Mouse (Mus musculus) liver, embryonic 16.5 days (tissue): ENCODE results near the gene Iqsec1. TPM values are rescaled to one million over a fixed set of nuclear protein-coding genes. Genes with fewer than 3 reads are reported as not detected.

Source experiments
- ATAC-seq: fragments of 200-750 bp; cut with Nextera tagmentation; 2 replicates; pipeline ENCODE4 v1.8.0; 2017; ENCODE audit warnings: low read depth, mild to moderate bottlenecking, moderate number of reproducible peaks, moderate library complexity
- H3K27ac ChIP-seq: fragments of 300-500 bp; sonication (generic); 2 replicates; pipeline ENCODE4 v1.5.1; 2014; ENCODE audit warnings: mild to moderate bottlenecking, low read length
- H3K27me3 ChIP-seq: fragments of 300-500 bp; sonication (generic); 2 replicates; pipeline ENCODE4 v1.6.1; 2014; ENCODE audit warnings: low read depth, low read length, mixed read lengths; ENCODE audit not compliant: control insufficient read depth, insufficient read depth
- H3K36me3 ChIP-seq: fragments of 300-500 bp; sonication (generic); 2 replicates; pipeline ENCODE4 v1.6.1; 2014; ENCODE audit warnings: mild to moderate bottlenecking; ENCODE audit not compliant: control insufficient read depth, insufficient read depth
- H3K4me1 ChIP-seq: fragments of 300-500 bp; sonication (generic); 2 replicates; pipeline ENCODE4 v1.6.1; 2014; ENCODE audit warnings: low read depth, low read length, mixed read lengths; ENCODE audit not compliant: control insufficient read depth
- H3K4me2 ChIP-seq: fragments of 300-500 bp; sonication (generic); 2 replicates; pipeline ENCODE4 v1.6.1; 2014; ENCODE audit warnings: low read depth, low read length, mixed read lengths
- H3K4me3 ChIP-seq: fragments of 300-500 bp; sonication (generic); 2 replicates; pipeline ENCODE4 v1.5.1; 2014; ENCODE audit warnings: low read depth, mild to moderate bottlenecking, low read length
- H3K9ac ChIP-seq: fragments of 300-500 bp; sonication (generic); 2 replicates; pipeline ENCODE4 v1.6.1; 2014; ENCODE audit warnings: low read depth, low read length
- H3K9me3 ChIP-seq: fragments of 300-500 bp; sonication (generic); replicated peaks from 2 replicates; pipeline ENCODE4 v1.6.1; 2016; ENCODE audit warnings: low read length; ENCODE audit not compliant: control insufficient read depth
- WGBS: fragments of 180-500 bp; shearing (Covaris S2); extraction: QIAGEN DNeasy Blood & Tissue Kit; methylation state at CpG from one replicate; pipeline ENCODE4 v1.1.7; 2014; ENCODE audit not compliant: insufficient replicate concordance; 5-methylcytosine and 5-hydroxymethylcytosine counted together
- polyA plus RNA-seq: library from polyadenylated mRNA; unstranded; fragments of >200 nt; fragmentation: Nextera tagmentation; extraction: Ambion mirVana; gene quantifications from 2 replicates; pipeline ENCODE4 v1.2.1, GENCODE M21; 2015

Gene Iqsec1
- polyA plus RNA-seq, 1 experiment from 2014 or later, result 3.6 TPM

DNA sequence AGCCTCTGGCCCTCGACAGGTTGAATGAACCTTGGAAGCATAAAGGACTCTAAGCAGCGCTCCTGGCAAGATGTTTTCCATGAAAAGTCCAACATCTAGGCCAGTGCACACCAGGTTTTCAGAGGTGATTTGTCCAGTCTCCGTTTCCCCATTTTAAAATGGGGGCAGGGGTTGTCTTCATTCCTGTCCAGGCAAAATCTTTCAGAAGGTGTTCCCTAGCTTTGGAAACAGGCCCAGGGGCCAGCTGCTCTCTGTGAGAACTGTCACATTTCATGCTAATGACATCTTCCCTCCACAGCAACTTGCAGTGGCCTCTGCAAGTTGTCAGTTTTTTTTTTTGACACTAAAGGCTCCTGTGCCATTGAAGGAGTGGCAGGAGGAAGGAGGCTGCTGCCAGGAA lies 180.4 kb downstream of the Iqsec1 start:
- Histone ChIP-seq H3K4me3 (no peak overlapping the region), H3K36me3 (no peaks in the 10 kb centered on the region), H3K9ac (no peak overlapping the region), H3K27ac (no peak overlapping the region), H3K27me3 (peaks cover 12% of the 10 kb centered on the region), H3K9me3 (no peaks in the 10 kb centered on the region), H3K4me1 (no peaks in the 10 kb centered on the region), H3K4me2 (no peak overlapping the region)
- WGBS, result 51% methylated on average over 3 of the region's 3 CpGs
- no peak for ATAC-seq

DNA sequence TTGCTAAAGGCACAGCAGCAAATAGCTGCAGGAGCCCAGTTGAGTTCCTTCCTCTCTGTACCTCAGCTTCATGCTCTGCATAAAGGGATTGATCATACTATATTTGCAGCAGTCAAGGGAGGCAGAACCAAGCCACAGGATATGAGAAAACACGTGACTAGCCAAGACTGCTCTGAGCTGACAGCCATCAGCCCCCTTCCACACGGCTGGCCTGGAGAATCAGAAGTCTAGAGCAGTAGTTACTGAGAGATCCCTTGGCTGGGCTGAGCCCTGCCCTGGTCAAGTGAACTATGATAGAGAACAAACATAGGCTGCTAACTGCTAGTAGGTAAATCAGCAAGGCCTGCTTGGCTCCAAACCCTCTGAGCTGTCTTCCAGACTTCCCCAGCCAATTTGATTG lies 180.9 kb downstream of the Iqsec1 start:
- Histone ChIP-seq H3K9me3 (no peaks in the 10 kb centered on the region), H3K9ac (no peak overlapping the region), H3K27ac (no peak overlapping the region), H3K4me1 (no peaks in the 10 kb centered on the region), H3K4me2 (no peak overlapping the region), H3K4me3 (no peak overlapping the region), H3K36me3 (no peaks in the 10 kb centered on the region), H3K27me3 (peaks cover 12% of the 10 kb centered on the region)
- WGBS, result 27% methylated on average over 2 of the region's 2 CpGs
- no peak for ATAC-seq

DNA sequence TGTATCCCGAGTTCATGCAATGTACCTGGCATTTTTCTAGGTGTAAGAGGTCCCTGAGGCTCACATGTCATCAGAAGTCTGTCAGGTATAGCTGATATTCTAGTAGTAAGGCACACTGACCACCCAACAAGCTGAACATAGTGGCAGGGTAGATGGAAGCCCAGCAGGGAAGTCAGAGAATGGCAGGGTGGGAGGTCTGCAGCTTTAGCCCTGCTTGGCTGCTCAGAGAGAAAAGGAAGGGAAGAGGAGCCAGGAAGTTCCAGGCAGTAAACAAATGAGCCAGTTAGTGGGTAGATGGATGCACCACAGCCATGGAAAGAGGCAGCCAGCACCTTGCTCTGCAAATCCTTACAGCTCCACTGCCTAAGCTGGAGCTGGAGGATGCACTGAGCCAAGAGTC lies 181.7 kb downstream of the Iqsec1 start:
- Histone ChIP-seq H3K4me2 (no peak overlapping the region), H3K9ac (no peak overlapping the region), H3K4me1 (no peaks in the 10 kb centered on the region), H3K9me3 (no peaks in the 10 kb centered on the region), H3K27me3 (peaks cover 12% of the 10 kb centered on the region), H3K27ac (no peak overlapping the region), H3K4me3 (no peak overlapping the region), H3K36me3 (no peaks in the 10 kb centered on the region)
- no peak for ATAC-seq
- 61% methylated on average over 1 of the region's 1 CpGs for WGBS

GRCm38 (mm10) chr6:90805101-90805500 lies 183.4 kb downstream of the Iqsec1 start:
- ATAC-seq, result no peak
- Histone ChIP-seq H3K36me3 (no peaks in the 10 kb centered on the region), H3K9ac (no peak overlapping the region), H3K4me2 (no peak overlapping the region), H3K4me3 (no peak overlapping the region), H3K4me1 (no peaks in the 10 kb centered on the region), H3K27ac (no peak overlapping the region), H3K9me3 (no peaks in the 10 kb centered on the region), H3K27me3 (peaks cover 5% of the 10 kb centered on the region)
- 33% methylated on average over 2 of the region's 2 CpGs for WGBS

- ATAC-seq, result no peak
- Histone ChIP-seq H3K27me3 (peaks cover under 1% of the 10 kb centered on the region), H3K4me1 (no peaks in the 10 kb centered on the region), H3K4me2 (no peak overlapping the region), H3K36me3 (no peaks in the 10 kb centered on the region), H3K27ac (no peak overlapping the region), H3K9me3 (no peaks in the 10 kb centered on the region), H3K9ac (no peak overlapping the region), H3K4me3 (no peak overlapping the region)
Measured at GRCm38 (mm10) chr6:90804646-90805045, 183.8 kb downstream of the Iqsec1 start.

- Histone ChIP-seq H3K4me3 (no peak overlapping the region), H3K9me3 (no peaks in the 10 kb centered on the region), H3K9ac (no peak overlapping the region), H3K27ac (no peak overlapping the region), H3K36me3 (no peaks in the 10 kb centered on the region), H3K27me3 (no peaks in the 10 kb centered on the region), H3K4me1 (no peaks in the 10 kb centered on the region), H3K4me2 (no peak overlapping the region)
- WGBS, result 67% methylated on average over 8 of the region's 8 CpGs
- ATAC-seq, result no peak
Measured at GRCm38 (mm10) chr6:90802604-90803003, 185.9 kb downstream of the Iqsec1 start.

DNA sequence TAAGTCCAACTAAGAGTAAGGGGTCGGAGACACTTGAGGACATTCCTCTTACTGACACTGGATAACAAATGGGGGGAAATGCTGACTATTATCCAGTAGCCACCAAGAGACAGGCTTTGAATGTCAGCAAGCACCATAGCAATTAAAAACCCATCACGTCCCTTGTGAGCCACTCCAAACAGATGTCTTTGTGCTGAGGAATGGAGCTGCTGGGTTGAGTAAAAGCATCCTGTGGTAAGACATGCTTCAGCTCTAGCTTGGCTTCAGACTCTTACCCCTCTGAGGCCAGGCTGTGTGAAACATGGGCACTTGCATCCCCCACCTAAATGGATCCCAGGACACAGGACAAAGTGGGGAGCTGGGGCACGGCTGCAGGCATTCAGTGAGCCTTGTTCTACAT lies 186.4 kb downstream of the Iqsec1 start:
- Histone ChIP-seq H3K9ac (no peak overlapping the region), H3K27me3 (no peaks in the 10 kb centered on the region), H3K4me3 (no peak overlapping the region), H3K4me2 (no peak overlapping the region), H3K27ac (no peak overlapping the region), H3K36me3 (no peaks in the 10 kb centered on the region), H3K4me1 (no peaks in the 10 kb centered on the region), H3K9me3 (no peaks in the 10 kb centered on the region)
- WGBS, result 68% methylated on average over 3 of the region's 3 CpGs
- ATAC-seq, result no peak

DNA sequence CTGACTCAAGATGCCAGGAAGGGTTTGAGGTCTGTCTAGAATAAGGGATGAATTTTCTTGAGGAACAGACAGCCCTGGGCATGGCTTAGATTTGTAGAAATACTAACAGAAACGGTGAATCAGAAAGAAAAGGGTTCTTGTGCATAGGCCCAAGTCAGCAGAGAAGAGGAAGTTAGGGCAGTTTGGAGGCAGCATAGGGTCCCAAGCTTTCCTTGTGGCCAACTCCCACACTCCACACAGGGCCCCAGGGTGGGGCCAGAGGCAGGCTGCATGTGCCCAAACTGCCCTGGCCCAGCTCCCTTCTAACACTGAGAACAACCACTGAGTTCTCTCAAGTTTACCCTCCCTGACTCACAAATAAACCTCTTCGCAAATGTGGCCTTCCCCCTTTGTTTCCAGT lies 187.7 kb downstream of the Iqsec1 start:
- Histone ChIP-seq H3K27ac (no peak overlapping the region), H3K4me3 (no peak overlapping the region), H3K27me3 (no peaks in the 10 kb centered on the region), H3K4me2 (no peak overlapping the region), H3K4me1 (no peaks in the 10 kb centered on the region), H3K9me3 (no peaks in the 10 kb centered on the region), H3K9ac (no peak overlapping the region), H3K36me3 (no peaks in the 10 kb centered on the region)
- 48% methylated on average over 2 of the region's 2 CpGs for WGBS
- ATAC-seq, result no peak

GRCm38 (mm10) chr6:90799116-90799515 lies 189.4 kb downstream of the Iqsec1 start:
- Histone ChIP-seq H3K9me3 (no peaks in the 10 kb centered on the region), H3K9ac (no peak overlapping the region), H3K27ac (no peak overlapping the region), H3K27me3 (no peaks in the 10 kb centered on the region), H3K4me2 (no peak overlapping the region), H3K4me3 (no peak overlapping the region), H3K4me1 (no peaks in the 10 kb centered on the region), H3K36me3 (no peaks in the 10 kb centered on the region)
- 64% methylated on average over 1 of the region's 1 CpGs for WGBS
- no peak for ATAC-seq

- Histone ChIP-seq H3K4me2 (no peak overlapping the region), H3K4me1 (no peaks in the 10 kb centered on the region), H3K27me3 (no peaks in the 10 kb centered on the region), H3K36me3 (no peaks in the 10 kb centered on the region), H3K27ac (no peak overlapping the region), H3K9ac (no peak overlapping the region), H3K9me3 (no peaks in the 10 kb centered on the region), H3K4me3 (no peak overlapping the region)
- ATAC-seq, result no peak
Measured at GRCm38 (mm10) chr6:90798201-90798600, 190.3 kb downstream of the Iqsec1 start.
